ENCODE assay signal across 16 mouse cellular contexts in the genomic region with DNA sequence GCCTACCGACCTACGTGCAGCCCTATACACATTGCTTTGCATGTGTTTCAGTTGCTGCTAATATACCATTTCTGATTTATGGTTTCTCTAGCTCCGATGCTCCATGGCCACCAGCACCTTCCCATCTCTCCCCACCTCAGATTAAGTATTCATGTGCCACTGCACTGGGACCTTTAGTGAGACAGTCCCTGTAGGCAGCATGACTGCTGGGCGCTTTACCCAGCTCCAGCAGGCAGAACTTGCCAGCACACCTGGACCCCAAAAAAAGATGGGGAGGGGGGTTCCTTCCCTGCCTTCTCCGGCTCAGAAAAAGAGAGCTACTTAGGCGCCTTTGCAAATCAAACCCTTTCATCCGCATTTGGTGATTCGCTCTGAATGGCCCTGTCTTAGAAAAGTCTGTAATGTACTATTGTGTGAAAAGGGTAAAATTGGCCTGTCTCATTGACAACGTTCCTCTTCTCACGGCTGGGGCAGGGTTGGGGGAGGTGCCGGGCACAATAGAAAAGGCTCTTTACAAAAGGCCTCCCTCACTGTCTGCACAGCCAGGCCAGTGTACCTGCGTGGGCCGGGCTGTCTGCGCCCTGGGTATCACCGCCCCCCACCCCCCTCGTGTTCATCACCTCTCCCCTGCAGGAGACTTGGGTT.
DNase-seq lines count a peak whose midpoint lies in the region; ATAC-seq lines count a peak whose summit lies in the region.
"Had no signal": no experiment of that assay in that cellular context is flagged by ENCODE, and none has a peak within 500 bp of the region (broad histone marks: within the 10 kb centered on the region; RNA-seq: fewer than 3 reads in every experiment).

No protein-coding gene starts in this region.

- H3K27ac ChIP-seq in embryonic facial prominence, embryonic 11.5 days (replicated peaks; ENCODE audit: low read depth, low read length) = no peak overlapping the region
- peak overlapping the region; percentile 30; the same call in 1 of the 2 replicates for H3K27ac ChIP-seq in hindbrain, embryonic 12.5 days
- H3K27ac ChIP-seq in neural tube, embryonic 13.5 days (replicated peaks) = peak overlapping the region; percentile 54; the same call in 1 of the 2 replicates
- H3K27ac ChIP-seq: layer of hippocampus, adult 2 months; liver, embryonic 13.5 days had no signal

- 0 out of 2 replicates have a peak, but pooled peaks have one; percentile 44 for ATAC-seq in embryonic facial prominence, embryonic 11.5 days (replicated peaks; ENCODE audit: insufficient number of reproducible peaks, low FRiP score, low TSS enrichment, low read depth)
- ATAC-seq in hindbrain, embryonic 12.5 days (ENCODE audit: low FRiP score) = peak; percentile 69
- ATAC-seq in neural tube, embryonic 13.5 days (ENCODE audit: low read depth) = peak; percentile 72
- ATAC-seq in activated CD4-positive, CD25-positive, alpha-beta regulatory T cell, adult 4 months = no peak

- H3K9ac ChIP-seq in embryonic facial prominence, embryonic 11.5 days (replicated peaks; ENCODE audit: low read length) = no peak overlapping the region
- H3K9ac ChIP-seq in hindbrain, embryonic 12.5 days = no peak overlapping the region
- H3K9ac ChIP-seq in neural tube, embryonic 13.5 days = peak overlapping the region; percentile 49; the same call in 1 of the 2 replicates
- H3K9ac ChIP-seq: liver, embryonic 13.5 days had no signal

- no peak overlapping the region for H3K4me2 ChIP-seq in embryonic facial prominence, embryonic 11.5 days (ENCODE audit: low read depth, low read length)
- peak overlapping the region; percentile 11; the same call in 1 of the 2 replicates for H3K4me2 ChIP-seq in hindbrain, embryonic 12.5 days (replicated peaks)
- H3K4me2 ChIP-seq in neural tube, embryonic 13.5 days = peak overlapping the region; percentile 33
- H3K4me2 ChIP-seq: liver, embryonic 13.5 days had no signal

- H3K4me3 ChIP-seq in embryonic facial prominence, embryonic 11.5 days (ENCODE audit: low read depth, low read length) = no peak overlapping the region
- H3K4me3 ChIP-seq in hindbrain, embryonic 12.5 days = no peak overlapping the region
- no peak overlapping the region for H3K4me3 ChIP-seq in neural tube, embryonic 13.5 days
- H3K4me3 ChIP-seq: layer of hippocampus, adult 2 months; liver, embryonic 13.5 days had no signal

- DNase-seq in ovary, postnatal 36 days (ENCODE audit: low spot score) = peak; percentile 6
- no peak for DNase-seq in ovary, postnatal 14 days (ENCODE audit: low spot score)
- DNase-seq in embryonic facial prominence, embryonic 11.5 days (ENCODE audit: low spot score) = no peak
- DNase-seq in cerebellum, adult 11 months = no peak
- no peak for DNase-seq in gastrocnemius, postnatal 25 days
- DNase-seq: adrenal gland, postnatal 36 days; cerebellum, adult 11-12 months; heart, adult 11 months; heart, postnatal 10 days; kidney, adult 18-20 months; liver, embryonic 13.5 days; spleen, adult 18-20 months had no signal

- H3K4me1 ChIP-seq in embryonic facial prominence, embryonic 11.5 days (ENCODE audit: control insufficient read depth, insufficient read depth, low read length) = no peaks in the 10 kb centered on the region
- peaks cover 11% of the 10 kb centered on the region; the same call in 1 of the 2 replicates for H3K4me1 ChIP-seq in hindbrain, embryonic 12.5 days
- peaks cover 25% of the 10 kb centered on the region for H3K4me1 ChIP-seq in neural tube, embryonic 13.5 days (replicated peaks)
- H3K4me1 ChIP-seq: liver, embryonic 13.5 days had no signal

- H3K27me3 ChIP-seq in embryonic facial prominence, embryonic 11.5 days (ENCODE audit: control insufficient read depth, insufficient read depth, low read length) = no peaks in the 10 kb centered on the region
- H3K27me3 ChIP-seq in hindbrain, embryonic 12.5 days = no peaks in the 10 kb centered on the region
- H3K27me3 ChIP-seq in neural tube, embryonic 13.5 days = no peaks in the 10 kb centered on the region
- H3K27me3 ChIP-seq: liver, embryonic 13.5 days had no signal

- 31% methylated on average over 16 of the region's 16 CpGs for WGBS in embryonic facial prominence, embryonic 11.5 days
- WGBS in hindbrain, embryonic 12.5 days = 21% methylated on average over 16 of the region's 16 CpGs
- WGBS in neural tube, embryonic 13.5 days = 12% methylated on average over 16 of the region's 16 CpGs

- no peaks in the 10 kb centered on the region for H3K36me3 ChIP-seq in embryonic facial prominence, embryonic 11.5 days (replicated peaks; ENCODE audit: control insufficient read depth, insufficient read depth, low read depth, low read length)
- H3K36me3 ChIP-seq in hindbrain, embryonic 12.5 days = no peaks in the 10 kb centered on the region
- no peaks in the 10 kb centered on the region for H3K36me3 ChIP-seq in neural tube, embryonic 13.5 days
- H3K36me3 ChIP-seq: liver, embryonic 13.5 days had no signal

- H3K9me3 ChIP-seq in embryonic facial prominence, embryonic 11.5 days (replicated peaks; ENCODE audit: control insufficient read depth, low read length) = no peaks in the 10 kb centered on the region
- H3K9me3 ChIP-seq in hindbrain, embryonic 12.5 days (replicated peaks) = no peaks in the 10 kb centered on the region
- H3K9me3 ChIP-seq in neural tube, embryonic 13.5 days = no peaks in the 10 kb centered on the region
- H3K9me3 ChIP-seq: liver, embryonic 13.5 days had no signal
